Mouse (Mus musculus): ENCODE results near the gene Clec16a. TPM values are rescaled to one million over a fixed set of nuclear protein-coding genes. Genes with fewer than 3 reads are reported as not detected.

Gene Clec16a
- polyA plus RNA-seq, 1 experiment from 2014 or later = 11.3 TPM

- Histone ChIP-seq H3K4me2 (ENCODE audit: low read depth, low read length) (peak overlapping the region; percentile 84), H3K9ac (replicated peaks) (peak overlapping the region; percentile 84), H3K36me3 (replicated peaks; ENCODE audit: insufficient read depth, low read length) (no peaks in the 10 kb centered on the region; the same call in 1 of the 2 replicates), H3K9me3 (ENCODE audit: low read length) (no peaks in the 10 kb centered on the region), H3K4me1 (ENCODE audit: insufficient read depth) (peaks cover 28% of the 10 kb centered on the region), H3K27me3 (ENCODE audit: insufficient read depth, low read length) (peaks cover 8% of the 10 kb centered on the region; the same call in 1 of the 2 replicates), H3K27ac (ENCODE audit: low read depth) (peak overlapping the region; percentile 78; the same call in 1 of the 2 replicates), H3K4me3 (ENCODE audit: low read depth, low read length) (peak overlapping the region; percentile 96)
- 3% methylated on average over 81 of the region's 81 CpGs for WGBS (ENCODE audit: insufficient replicate concordance)
- 0 out of 2 replicates have a peak, but pooled peaks have one; percentile 1 for ATAC-seq
- TF ChIP-seq CTCF (IDR thresholded peaks at IDR 0.05; ENCODE audit: low read depth) (no peak), EP300 (IDR thresholded peaks at IDR 0.05; ENCODE audit: low read depth) (no peak)
- DNase-seq = peak; percentile 46
Observed at GRCm38 (mm10) chr16:10783883-10784792, 239.0 kb downstream of the Clec16a start.

- peak overlapping the region; percentile 96 for H3K4me3 ChIP-seq (ENCODE audit: low read depth, low read length)
- H3K4me2 ChIP-seq (ENCODE audit: low read depth, low read length) = peak overlapping the region; percentile 84
- H3K27me3 ChIP-seq (ENCODE audit: insufficient read depth, low read length) = peaks cover 8% of the 10 kb centered on the region; the same call in 1 of the 2 replicates
- TF ChIP-seq EP300 (IDR thresholded peaks at IDR 0.05; ENCODE audit: low read depth) = no peak
- TF ChIP-seq CTCF (IDR thresholded peaks at IDR 0.05; ENCODE audit: low read depth) = peak; percentile 89
- no peaks in the 10 kb centered on the region for H3K9me3 ChIP-seq (ENCODE audit: low read length)
- DNase-seq (peak; percentile 93), ATAC-seq (peak; percentile 85)
- peaks cover 33% of the 10 kb centered on the region for H3K4me1 ChIP-seq (ENCODE audit: insufficient read depth)
- no peaks in the 10 kb centered on the region; the same call in 1 of the 2 replicates for H3K36me3 ChIP-seq (replicated peaks; ENCODE audit: insufficient read depth, low read length)
- peak overlapping the region; percentile 84 for H3K9ac ChIP-seq (replicated peaks)
- H3K27ac ChIP-seq (ENCODE audit: low read depth) = peak overlapping the region; percentile 78
- WGBS (ENCODE audit: insufficient replicate concordance) = under 1% methylated on average over 44 of the region's 55 CpGs
Observed at GRCm38 (mm10) chr16:10784793-10785370, 239.7 kb downstream of the Clec16a start.

GRCm38 (mm10) chr16:10785371-10786231 lies 240.5 kb downstream of the Clec16a start, which contains the start of gene Socs1:
Gene Socs1, minus strand, starts transcription at chr16:10785536.
- H3K9me3 ChIP-seq (ENCODE audit: low read length) = no peaks in the 10 kb centered on the region
- no peaks in the 10 kb centered on the region; the same call in 1 of the 2 replicates for H3K36me3 ChIP-seq (replicated peaks; ENCODE audit: insufficient read depth, low read length)
- peaks cover 8% of the 10 kb centered on the region; the same call in 1 of the 2 replicates for H3K27me3 ChIP-seq (ENCODE audit: insufficient read depth, low read length)
- H3K4me3 ChIP-seq (ENCODE audit: low read depth, low read length) = peak within 1 kb of the TSS; percentile 96
- peak within 1 kb of the TSS; percentile 78 for H3K27ac ChIP-seq (ENCODE audit: low read depth)
- DNase-seq (peak; percentile 94), ATAC-seq (peak; percentile 83)
- TF ChIP-seq CTCF (IDR thresholded peaks at IDR 0.05; ENCODE audit: low read depth) (no peak), EP300 (IDR thresholded peaks at IDR 0.05; ENCODE audit: low read depth) (no peak)
- peaks cover 34% of the 10 kb centered on the region for H3K4me1 ChIP-seq (ENCODE audit: insufficient read depth)
- H3K9ac ChIP-seq (replicated peaks) = peak within 1 kb of the TSS; percentile 84
- under 1% methylated on average over 59 of the region's 59 CpGs for WGBS (ENCODE audit: insufficient replicate concordance)
- H3K4me2 ChIP-seq (ENCODE audit: low read depth, low read length) = peak within 1 kb of the TSS; percentile 84

GRCm38 (mm10) chr16:10786288-10786687 lies 241.1 kb downstream of the Clec16a start:
- peak; percentile 94 for TF ChIP-seq CTCF (IDR thresholded peaks at IDR 0.05; ENCODE audit: low read depth)
- no peak for TF ChIP-seq EP300 (IDR thresholded peaks at IDR 0.05; ENCODE audit: low read depth)
- WGBS (ENCODE audit: insufficient replicate concordance) = 1% methylated on average over 9 of the region's 9 CpGs
- H3K36me3 ChIP-seq (replicated peaks; ENCODE audit: insufficient read depth, low read length) = no peaks in the 10 kb centered on the region; the same call in 1 of the 2 replicates

GRCm38 (mm10) chr16:10786782-10787547 lies 241.8 kb downstream of the Clec16a start:
- DNase-seq = no peak
- ATAC-seq = no peak
- 56% methylated on average over 4 of the region's 4 CpGs for WGBS (ENCODE audit: insufficient replicate concordance)
- Histone ChIP-seq H3K4me3 (ENCODE audit: low read depth, low read length) (no peak overlapping the region), H3K4me1 (ENCODE audit: insufficient read depth) (peaks cover 34% of the 10 kb centered on the region), H3K9ac (replicated peaks) (no peak overlapping the region), H3K27me3 (ENCODE audit: insufficient read depth, low read length) (peaks cover 8% of the 10 kb centered on the region; the same call in 1 of the 2 replicates), H3K36me3 (replicated peaks; ENCODE audit: insufficient read depth, low read length) (no peaks in the 10 kb centered on the region; the same call in 1 of the 2 replicates), H3K4me2 (ENCODE audit: low read depth, low read length) (no peak overlapping the region), H3K27ac (ENCODE audit: low read depth) (no peak overlapping the region), H3K9me3 (ENCODE audit: low read length) (no peaks in the 10 kb centered on the region)
- TF ChIP-seq CTCF (IDR thresholded peaks at IDR 0.05; ENCODE audit: low read depth) (no peak), EP300 (IDR thresholded peaks at IDR 0.05; ENCODE audit: low read depth) (no peak)

More at GRCm38 (mm10) chr16:10786288-10786687, 241.1 kb downstream of the Clec16a start:
- H3K27me3 ChIP-seq (ENCODE audit: insufficient read depth, low read length) = peaks cover 8% of the 10 kb centered on the region; the same call in 1 of the 2 replicates
- H3K4me1 ChIP-seq (ENCODE audit: insufficient read depth) = peaks cover 34% of the 10 kb centered on the region
- H3K27ac ChIP-seq (ENCODE audit: low read depth) = peak overlapping the region; percentile 78
- DNase-seq (peak; percentile 87), ATAC-seq (peak; percentile 48)
- peak overlapping the region; percentile 96 for H3K4me3 ChIP-seq (ENCODE audit: low read depth, low read length)
- no peaks in the 10 kb centered on the region for H3K9me3 ChIP-seq (ENCODE audit: low read length)
- H3K4me2 ChIP-seq (ENCODE audit: low read depth, low read length) = peak overlapping the region; percentile 84
- H3K9ac ChIP-seq (replicated peaks) = peak overlapping the region; percentile 84
